8 mouse cellular contexts compared by ENCODE assay signal in genomic region chr7:133122379-133123243, GRCm38 (mm10). TPM values are rescaled to one million over a fixed set of nuclear protein-coding genes. Genes with fewer than 3 reads are reported as not detected.
DNase-seq lines count a peak whose midpoint lies in the region; ATAC-seq and TF ChIP-seq lines count a peak whose summit lies in the region.

No protein-coding gene starts in this region.

- H3K9me3 ChIP-seq in embryonic facial prominence, embryonic 11.5 days (replicated peaks; ENCODE audit: control insufficient read depth, low read length): no peaks in the 10 kb centered on the region
- H3K9me3 ChIP-seq in heart, embryonic 14.5 days (ENCODE audit: control insufficient read depth, low read length): no peaks in the 10 kb centered on the region
- H3K9me3 ChIP-seq in lung, embryonic 15.5 days: no peaks in the 10 kb centered on the region

- TF ChIP-seq CTCF in Patski (IDR thresholded peaks at IDR 0.05): no peak

- in situ Hi-C loops in Patski (cut with MboI; ENCODE audit: low pct_unique_long_range_greater_than_20kb): no loop called here

- H3K36me3 ChIP-seq in embryonic facial prominence, embryonic 11.5 days (replicated peaks; ENCODE audit: control insufficient read depth, insufficient read depth, low read depth, low read length): no peaks in the 10 kb centered on the region
- no peaks in the 10 kb centered on the region for H3K36me3 ChIP-seq in heart, embryonic 14.5 days (ENCODE audit: control insufficient read depth, insufficient read depth, low read length)
- no peaks in the 10 kb centered on the region for H3K36me3 ChIP-seq in lung, embryonic 15.5 days

- WGBS in embryonic facial prominence, embryonic 11.5 days: under 1% methylated on average over 84 of the region's 102 CpGs
- WGBS in heart, embryonic 14.5 days: under 1% methylated on average over 64 of the region's 102 CpGs
- under 1% methylated on average over 72 of the region's 102 CpGs for WGBS in lung, embryonic 15.5 days

- ATAC-seq in Patski: peak; percentile 20
- ATAC-seq in embryonic facial prominence, embryonic 11.5 days (replicated peaks; ENCODE audit: insufficient number of reproducible peaks, low FRiP score, low TSS enrichment, low read depth): peak; percentile 15
- ATAC-seq in heart, embryonic 14.5 days (ENCODE audit: insufficient number of reproducible peaks, insufficient read depth, low FRiP score, low read depth): peak; percentile 5
- peak; percentile 24 for ATAC-seq in lung, embryonic 15.5 days (ENCODE audit: borderline replicate concordance, extremely low read depth, low FRiP score, low TSS enrichment)

- H3K27ac ChIP-seq in embryonic facial prominence, embryonic 11.5 days (replicated peaks; ENCODE audit: low read depth, low read length): peak overlapping the region; percentile 99
- H3K27ac ChIP-seq in heart, embryonic 14.5 days (replicated peaks in 1 of 2; ENCODE audit: control insufficient read depth in 1 of 2, insufficient read depth in 1 of 2, low read depth in 2 of 2, low read length in 2 of 2): peak overlapping the region; percentile 96 to 100
- H3K27ac ChIP-seq in lung, embryonic 15.5 days: peak overlapping the region; percentile 99

- H3K4me1 ChIP-seq in embryonic facial prominence, embryonic 11.5 days (ENCODE audit: control insufficient read depth, insufficient read depth, low read length): 0 out of 2 replicates have a peak, but pooled peaks cover 3% of the 10 kb centered on the region
- peaks cover 14 to 36% of the 10 kb centered on the region in 2 experiments for H3K4me1 ChIP-seq in heart, embryonic 14.5 days (ENCODE audit: control insufficient read depth in 2 of 2, insufficient read depth in 2 of 2, low read length in 2 of 2)
- peaks cover 39% of the 10 kb centered on the region for H3K4me1 ChIP-seq in lung, embryonic 15.5 days

- peak overlapping the region; percentile 62 for H3K4me2 ChIP-seq in embryonic facial prominence, embryonic 11.5 days (ENCODE audit: low read depth, low read length)
- peak overlapping the region; percentile 95 for H3K4me2 ChIP-seq in heart, embryonic 14.5 days (ENCODE audit: low read length)
- peak overlapping the region; percentile 93 for H3K4me2 ChIP-seq in lung, embryonic 15.5 days

- CTCF ChIA-PET in Patski (lab: Charles Lee): no interaction called here

- POLR2A ChIA-PET in Patski (lab: Charles Lee): no interaction called here

- no peaks in the 10 kb centered on the region for H3K27me3 ChIP-seq in Patski
- H3K27me3 ChIP-seq in embryonic facial prominence, embryonic 11.5 days (ENCODE audit: control insufficient read depth, insufficient read depth, low read length): no peaks in the 10 kb centered on the region
- H3K27me3 ChIP-seq in heart, embryonic 14.5 days (ENCODE audit: control insufficient read depth, insufficient read depth, low read length): no peaks in the 10 kb centered on the region
- H3K27me3 ChIP-seq in lung, embryonic 15.5 days: no peaks in the 10 kb centered on the region

- H3K9ac ChIP-seq in embryonic facial prominence, embryonic 11.5 days (replicated peaks; ENCODE audit: low read length): peak overlapping the region; percentile 98
- H3K9ac ChIP-seq in heart, embryonic 14.5 days (ENCODE audit: low read length): peak overlapping the region; percentile 98
- peak overlapping the region; percentile 98 for H3K9ac ChIP-seq in lung, embryonic 15.5 days

- DNase-seq in 416B (ENCODE audit: low read depth): peak; percentile 24
- no peak for DNase-seq in Patski (ENCODE audit: low read depth, low spot score)
- peak; percentile 65 for DNase-seq in embryonic facial prominence, embryonic 11.5 days (ENCODE audit: low spot score)
- DNase-seq in kidney, postnatal 14 days: peak; percentile 72
- DNase-seq in right cerebral cortex, adult 2 months (ENCODE audit: low spot score in 2 of 2): peak; percentile 11 to 48
- DNase-seq in thymus, postnatal 0 days (ENCODE audit: low spot score): no peak

- peak overlapping the region; percentile 95 for H3K4me3 ChIP-seq in embryonic facial prominence, embryonic 11.5 days (ENCODE audit: low read depth, low read length)
- peak overlapping the region; percentile 93 to 96 for H3K4me3 ChIP-seq in heart, embryonic 14.5 days (ENCODE audit: control insufficient read depth in 1 of 2, insufficient read depth in 1 of 2, low read depth in 1 of 2, low read length in 2 of 2)
- peak overlapping the region; percentile 94 for H3K4me3 ChIP-seq in lung, embryonic 15.5 days

RNA-seq across cellular contexts. Expression of gene Fgfr2, which starts 0.5 kb away (rescaled TPM):
- 48.8 TPM for polyA plus RNA-seq in Patski (2021)
- polyA plus RNA-seq in embryonic facial prominence, embryonic 11.5 days (2014; fragmentation: Nextera tagmentation; extraction: Ambion mirVana): 75.6 and 87.9 TPM in 2 replicates
- 20.5 and 22.4 TPM in 2 replicates for polyA plus RNA-seq in heart, embryonic 14.5 days (2014; fragmentation: Nextera tagmentation; extraction: Ambion mirVana)
- 149 and 160 TPM in 2 replicates for polyA plus RNA-seq in lung, embryonic 15.5 days (2015; fragmentation: Nextera tagmentation; extraction: Ambion mirVana)
- polyA plus RNA-seq in thymus, postnatal 0 days (2015; fragmentation: Nextera tagmentation; extraction: Ambion mirVana): 23.6 and 24.2 TPM in 2 replicates

RNA-seq across cellular contexts. Expression of gene Ctbp2, which starts 1.5 kb away (rescaled TPM):
- 82.8 TPM for polyA plus RNA-seq in Patski (2021)
- 129 and 131 TPM in 2 replicates for polyA plus RNA-seq in embryonic facial prominence, embryonic 11.5 days (2014; fragmentation: Nextera tagmentation; extraction: Ambion mirVana)
- 52.1 and 54.3 TPM in 2 replicates for polyA plus RNA-seq in heart, embryonic 14.5 days (2014; fragmentation: Nextera tagmentation; extraction: Ambion mirVana)
- 91.6 and 94.8 TPM in 2 replicates for polyA plus RNA-seq in lung, embryonic 15.5 days (2015; fragmentation: Nextera tagmentation; extraction: Ambion mirVana)
- 11.2 and 11.9 TPM in 2 replicates for polyA plus RNA-seq in thymus, postnatal 0 days (2015; fragmentation: Nextera tagmentation; extraction: Ambion mirVana)

Comparison
In these comparisons a context has a peak if more than half of its experiments do, and no peak if none do; other contexts are left out.
1. DNase-seq: peak in 416B (single experiment), embryonic facial prominence, embryonic 11.5 days (single experiment), kidney, postnatal 14 days (single experiment) and right cerebral cortex, adult 2 months (2 of 2); none in Patski (single experiment) and thymus, postnatal 0 days (single experiment).
2. Peak in every context shown above with its lines, with median percentiles within 50 percentile points of each other: ATAC-seq, H3K27ac ChIP-seq, H3K4me2 ChIP-seq, H3K4me3 ChIP-seq and H3K9ac ChIP-seq.